Mouse (Mus musculus): Measurements from ENCODE around the gene Znhit2.
A peak's percentile ranks its signal among the peaks of the same experiment; 100 is the strongest.

DNA sequence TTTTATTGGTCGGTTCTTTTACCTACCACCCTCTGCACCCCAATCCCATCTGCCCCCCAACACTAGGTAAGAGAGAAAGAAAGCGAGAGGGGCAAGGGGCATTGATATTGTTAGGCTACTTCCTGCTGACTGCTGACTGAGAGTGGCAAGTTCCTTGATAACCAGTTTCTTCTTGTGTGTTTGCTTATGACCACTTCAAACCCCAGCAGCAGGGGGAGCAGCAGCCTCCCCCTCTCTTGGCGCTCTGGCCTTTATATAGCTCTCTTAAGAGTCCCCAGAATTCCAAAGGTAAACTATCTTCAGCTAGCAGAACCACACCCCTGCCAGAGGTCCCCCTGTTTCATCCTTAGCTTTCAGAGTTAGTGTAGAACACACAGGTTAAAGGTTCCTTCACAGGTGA lies 40.7 kb upstream of the Znhit2 start:
- 0 out of 2 replicates have a peak, but pooled peaks have one; percentile 6 for TF ChIP-seq CTCF (IDR thresholded peaks at IDR 0.05)
- TF ChIP-seq EP300 (IDR thresholded peaks at IDR 0.05; ENCODE audit: insufficient read depth, low read depth, low read length): no peak
- no peak for TF ChIP-seq POLR2A (IDR thresholded peaks at IDR 0.05; ENCODE audit: insufficient read depth, low read depth, low read length)

Measured in heart, adult 2 months (tissue).